Comparison of ENCODE assay signal across 12 mouse cellular contexts in genomic region chr11:45524720-45525119, GRCm38 (mm10).
DNase-seq lines count a peak whose midpoint lies in the region; ATAC-seq and TF ChIP-seq lines count a peak whose summit lies in the region.
"Had no signal": no experiment of that assay in that cellular context is flagged by ENCODE, and none has a peak within 500 bp of the region (broad histone marks: within the 10 kb centered on the region; RNA-seq: fewer than 3 reads in every experiment).

No protein-coding gene starts in this region.

- no peaks in the 10 kb centered on the region for H3K36me3 ChIP-seq in hindbrain, embryonic 11.5 days (ENCODE audit: control insufficient read depth, insufficient read depth, low read length)
- no peaks in the 10 kb centered on the region for H3K36me3 ChIP-seq in hindbrain, postnatal 0 days (ENCODE audit: insufficient read depth, low read length)
- no peaks in the 10 kb centered on the region for H3K36me3 ChIP-seq in limb, embryonic 14.5 days (ENCODE audit: control insufficient read depth, insufficient read depth, low read length)
- H3K36me3 ChIP-seq in forebrain, embryonic 12.5 days (replicated peaks), result no peaks in the 10 kb centered on the region

- H3K4me3 ChIP-seq in hindbrain, embryonic 11.5 days (ENCODE audit: low read depth, low read length), result no peak overlapping the region
- H3K4me3 ChIP-seq in hindbrain, postnatal 0 days (ENCODE audit: low read length), result no peak overlapping the region
- no peak overlapping the region for H3K4me3 ChIP-seq in limb, embryonic 14.5 days (replicated peaks; ENCODE audit: low read length)
- H3K4me3 ChIP-seq in forebrain, embryonic 12.5 days (replicated peaks), result no peak overlapping the region

- 63% methylated on average over 6 of the region's 6 CpGs for WGBS in hindbrain, embryonic 11.5 days
- 42% methylated on average over 6 of the region's 6 CpGs for WGBS in hindbrain, postnatal 0 days
- WGBS in limb, embryonic 14.5 days, result 38% methylated on average over 6 of the region's 6 CpGs
- 73% methylated on average over 6 of the region's 6 CpGs for WGBS in forebrain, embryonic 12.5 days

- no peak overlapping the region for H3K4me2 ChIP-seq in hindbrain, embryonic 11.5 days (replicated peaks; ENCODE audit: low read depth, low read length)
- H3K4me2 ChIP-seq in hindbrain, postnatal 0 days (ENCODE audit: low read depth, low read length), result no peak overlapping the region
- H3K4me2 ChIP-seq in limb, embryonic 14.5 days (replicated peaks; ENCODE audit: low read depth, low read length, severe bottlenecking), result no peak overlapping the region
- H3K4me2 ChIP-seq in forebrain, embryonic 12.5 days, result no peak overlapping the region

- peak; percentile 22 for DNase-seq in hindbrain, embryonic 11.5 days (ENCODE audit: low spot score)
- no peak for DNase-seq in hindbrain, postnatal 0 days (ENCODE audit: low spot score)
- peak; percentile 32 to 37 for DNase-seq in spleen, adult 18-20 months
- DNase-seq in spleen, adult 12 weeks (ENCODE audit: low spot score), result no peak
- no peak for DNase-seq in limb, embryonic 14.5 days (ENCODE audit: low spot score)
- DNase-seq in testis, postnatal 10 days (ENCODE audit: low spot score), result no peak
- DNase-seq: heart, postnatal 36 days; left cerebral cortex, postnatal 4 days; lung, postnatal 10 days; right cerebral cortex, postnatal 14 days had no signal

- H3K27me3 ChIP-seq in hindbrain, embryonic 11.5 days (ENCODE audit: control insufficient read depth, insufficient read depth, low read length), result no peaks in the 10 kb centered on the region
- no peaks in the 10 kb centered on the region for H3K27me3 ChIP-seq in hindbrain, postnatal 0 days (ENCODE audit: insufficient read depth, low read length)
- H3K27me3 ChIP-seq in limb, embryonic 14.5 days (ENCODE audit: control insufficient read depth, insufficient read depth, low read length), result no peaks in the 10 kb centered on the region
- no peaks in the 10 kb centered on the region for H3K27me3 ChIP-seq in forebrain, embryonic 12.5 days

- no peaks in the 10 kb centered on the region for H3K4me1 ChIP-seq in hindbrain, embryonic 11.5 days (replicated peaks; ENCODE audit: control insufficient read depth, insufficient read depth, low read length)
- 0 out of 2 replicates have a peak, but pooled peaks cover 4% of the 10 kb centered on the region for H3K4me1 ChIP-seq in hindbrain, postnatal 0 days (ENCODE audit: insufficient read depth, low read length)
- H3K4me1 ChIP-seq in limb, embryonic 14.5 days (ENCODE audit: control insufficient read depth, insufficient read depth, low read length), result peaks cover 8% of the 10 kb centered on the region
- peaks cover 11% of the 10 kb centered on the region for H3K4me1 ChIP-seq in forebrain, embryonic 12.5 days

- no peak for TF ChIP-seq CTCF in hindbrain, postnatal 0 days (IDR thresholded peaks at IDR 0.05; ENCODE audit: low read depth)

- ATAC-seq in hindbrain, embryonic 11.5 days (ENCODE audit: low FRiP score), result peak; percentile 27; the same call in 1 of the 2 replicates
- ATAC-seq in hindbrain, postnatal 0 days, result no peak
- ATAC-seq in limb, embryonic 14.5 days (ENCODE audit: low FRiP score, low read depth), result peak; percentile 19; the same call in 1 of the 2 replicates
- no peak for ATAC-seq in megakaryocyte progenitor cell, adult 5-6 weeks (replicated peaks; ENCODE audit: poor library complexity)
- no peak for ATAC-seq in forebrain, embryonic 12.5 days (ENCODE audit: low FRiP score)

- H3K9me3 ChIP-seq in hindbrain, embryonic 11.5 days (ENCODE audit: control insufficient read depth, low read length), result no peaks in the 10 kb centered on the region
- H3K9me3 ChIP-seq in hindbrain, postnatal 0 days (ENCODE audit: low read length), result no peaks in the 10 kb centered on the region
- H3K9me3 ChIP-seq in limb, embryonic 14.5 days (ENCODE audit: control insufficient read depth, low read length), result peaks cover 3% of the 10 kb centered on the region; the same call in 1 of the 2 replicates
- H3K9me3 ChIP-seq in forebrain, embryonic 12.5 days, result no peaks in the 10 kb centered on the region

- no peak overlapping the region for H3K9ac ChIP-seq in hindbrain, embryonic 11.5 days (ENCODE audit: low read depth, low read length)
- no peak overlapping the region for H3K9ac ChIP-seq in hindbrain, postnatal 0 days (replicated peaks; ENCODE audit: low read length)
- no peak overlapping the region for H3K9ac ChIP-seq in limb, embryonic 14.5 days (ENCODE audit: low read depth, low read length, severe bottlenecking)
- H3K9ac ChIP-seq in forebrain, embryonic 12.5 days, result no peak overlapping the region

- no peak for TF ChIP-seq POLR2A in limb, embryonic 14.5 days (IDR thresholded peaks at IDR 0.05; ENCODE audit: borderline replicate concordance, extremely low read depth, insufficient read depth, insufficient read length)

- 0 out of 2 replicates have a peak overlapping the region, but pooled peaks have one; percentile 0 for H3K27ac ChIP-seq in hindbrain, embryonic 11.5 days (ENCODE audit: low read depth, low read length)
- H3K27ac ChIP-seq in hindbrain, postnatal 0 days, result no peak overlapping the region
- H3K27ac ChIP-seq in limb, embryonic 14.5 days (replicated peaks; ENCODE audit: low read depth, low read length), result no peak overlapping the region
- H3K27ac ChIP-seq in forebrain, embryonic 12.5 days, result no peak overlapping the region

Comparison
In these comparisons a context has a peak if more than half of its experiments do, and no peak if none do; other contexts are left out.
1. ATAC-seq: peak in hindbrain, embryonic 11.5 days (single experiment) and limb, embryonic 14.5 days (single experiment); none in hindbrain, postnatal 0 days (single experiment), megakaryocyte progenitor cell, adult 5-6 weeks (single experiment) and forebrain, embryonic 12.5 days (single experiment).
2. DNase-seq: peak in hindbrain, embryonic 11.5 days (single experiment) and spleen, adult 18-20 months (2 of 2); none in hindbrain, postnatal 0 days (single experiment), spleen, adult 12 weeks (single experiment), limb, embryonic 14.5 days (single experiment) and testis, postnatal 10 days (single experiment).